Mouse (Mus musculus) olfactory bulb, adult 2 months (tissue): Measurements from ENCODE around the gene Ttll8.

ENCODE experiments used
- CTCF ChIP-seq: fragments of 200-500 bp; IDR thresholded peaks from 2 replicates; pipeline ENCODE4 v1.5.1; 2012; ENCODE audit warnings: low read depth, mild to moderate bottlenecking, low read length, moderate library complexity; ENCODE audit not compliant: insufficient read depth
- POLR2A ChIP-seq: fragments of 200-500 bp; IDR thresholded peaks from 2 replicates; pipeline ENCODE4 v1.6.1; 2012; ENCODE audit warnings: mild to moderate bottlenecking, low read depth, low read length, moderate library complexity; ENCODE audit not compliant: insufficient read depth

- TF ChIP-seq CTCF (no peak), POLR2A (no peak)
Measured at GRCm38 (mm10) chr15:88841160-88841559, 113.1 kb downstream of the Ttll8 start.
